ENCODE assay signal across 10 mouse cellular contexts in genomic region chrX:9243381-9243864, GRCm38 (mm10). TPM values are rescaled to one million over a fixed set of nuclear protein-coding genes. Genes with fewer than 3 reads are reported as not detected.
A peak's percentile ranks its signal among the peaks of the same experiment; 100 is the strongest.
DNase-seq lines count a peak whose midpoint lies in the region; ATAC-seq and TF ChIP-seq lines count a peak whose summit lies in the region.
"Had no signal": no experiment of that assay in that cellular context is flagged by ENCODE, and none has a peak within 500 bp of the region (broad histone marks: within the 10 kb centered on the region; RNA-seq: fewer than 3 reads in every experiment).

No protein-coding gene starts in this region.

- DNase-seq in adrenal gland, postnatal 10 days = peak; percentile 11
- DNase-seq in adrenal gland, adult 8-10 months = no peak
- peak; percentile 24 to 37 for DNase-seq in left cerebral cortex, postnatal 10 days (ENCODE audit: extremely low spot score in 1 of 2, low spot score in 2 of 2)
- DNase-seq in left cerebral cortex, adult 11 months (ENCODE audit: low spot score) = no peak
- DNase-seq in brain, embryonic 14.5 days (ENCODE audit: low read depth) = peak; percentile 70
- DNase-seq in gastrocnemius, postnatal 4 days (ENCODE audit: low spot score in 2 of 2) = no peak
- no peak for DNase-seq in left cerebral cortex, adult 2 months (ENCODE audit: extremely low spot score in 1 of 2, low spot score in 2 of 2)

- 51% methylated on average over 8 of the region's 8 CpGs for WGBS in liver, embryonic 12.5 days (ENCODE audit: insufficient replicate concordance)

- no peak for ATAC-seq in liver, embryonic 12.5 days
- ATAC-seq: intestine, embryonic 16.5 days had no signal

- H3K27ac ChIP-seq in liver, embryonic 12.5 days = peak overlapping the region; percentile 81
- H3K27ac ChIP-seq in left cerebral cortex, adult 2 months = no peak overlapping the region
- H3K27ac ChIP-seq: neural tube, embryonic 13.5 days had no signal

- H3K9me3 ChIP-seq in liver, embryonic 12.5 days (replicated peaks) = no peaks in the 10 kb centered on the region
- H3K9me3 ChIP-seq: neural tube, embryonic 13.5 days had no signal

- no peak overlapping the region for H3K4me3 ChIP-seq in liver, embryonic 12.5 days
- H3K4me3 ChIP-seq in left cerebral cortex, adult 2 months = no peak overlapping the region
- H3K4me3 ChIP-seq: neural tube, embryonic 13.5 days had no signal

- no peaks in the 10 kb centered on the region for H3K27me3 ChIP-seq in liver, embryonic 12.5 days (replicated peaks)
- H3K27me3 ChIP-seq: neural tube, embryonic 13.5 days had no signal

- peaks cover 48% of the 10 kb centered on the region for H3K4me1 ChIP-seq in liver, embryonic 12.5 days
- H3K4me1 ChIP-seq: neural tube, embryonic 13.5 days had no signal

- no peak for TF ChIP-seq CTCF in brain, embryonic 14.5 days (IDR thresholded peaks at IDR 0.05; ENCODE audit: borderline replicate concordance, extremely low read depth, insufficient read depth, insufficient read length)
- TF ChIP-seq CTCF in left cerebral cortex, adult 2 months (IDR thresholded peaks at IDR 0.05) = no peak

- intact Hi-C loops in left cerebral cortex, postnatal 10 days (cut with DNase I) = no loop called here
- intact Hi-C loops in left cerebral cortex, adult 2 months (cut with DNase I) = no loop called here

- no peak for TF ChIP-seq POLR2A in brain, embryonic 14.5 days (IDR thresholded peaks at IDR 0.05; ENCODE audit: borderline replicate concordance, extremely low read depth, insufficient read depth, insufficient read length, poor library complexity, severe bottlenecking)

- H3K36me3 ChIP-seq in liver, embryonic 12.5 days = no peaks in the 10 kb centered on the region
- H3K36me3 ChIP-seq: neural tube, embryonic 13.5 days had no signal

- H3K4me2 ChIP-seq in liver, embryonic 12.5 days = peak overlapping the region; percentile 61; the same call in 1 of the 2 replicates
- H3K4me2 ChIP-seq: neural tube, embryonic 13.5 days had no signal

- peak overlapping the region; percentile 17; the same call in 1 of the 2 replicates for H3K9ac ChIP-seq in liver, embryonic 12.5 days
- H3K9ac ChIP-seq: neural tube, embryonic 13.5 days had no signal

RNA-seq across cellular contexts. Expression of gene Gm14862, which starts 13.3 kb away (rescaled TPM):
- total RNA-seq in adrenal gland, postnatal 10 days (2021) = not detected
- not detected for total RNA-seq in adrenal gland, adult 8-10 months (2022)
- total RNA-seq in left cerebral cortex, postnatal 10 days (2021) = not detected
- not detected in 2 replicates for polyA plus RNA-seq in brain, embryonic 14.5 days (2012; rRNA removed)
- 2.8 and 3.0 TPM in 2 replicates for polyA plus RNA-seq in liver, embryonic 12.5 days (2016; fragmentation: Nextera tagmentation; extraction: Ambion mirVana)
- total RNA-seq in gastrocnemius, postnatal 4 days (2021) = not detected
- not detected for total RNA-seq in left cerebral cortex, adult 2 months (2021)
- polyA plus RNA-seq: intestine, embryonic 16.5 days; neural tube, embryonic 13.5 days had no signal

RNA-seq across cellular contexts. Expression of gene Xk, which starts 29.1 kb away (rescaled TPM):
- 1 to 10 TPM; 2.2 to 2.8 TPM for total RNA-seq in adrenal gland, postnatal 10 days (2021)
- total RNA-seq in adrenal gland, adult 8-10 months (2022) = 1 to 10 TPM; 2.5 to 2.7 (median 2.5) TPM
- total RNA-seq in left cerebral cortex, postnatal 10 days (2021) = 10 to 100 TPM; 12.7 to 13.6 TPM
- polyA plus RNA-seq in brain, embryonic 14.5 days (2012; rRNA removed) = 3.5 and 5.1 TPM in 2 replicates
- polyA plus RNA-seq in liver, embryonic 12.5 days (2016; fragmentation: Nextera tagmentation; extraction: Ambion mirVana) = 32.7 and 34.8 TPM in 2 replicates
- 1 to 10 TPM; 4.5 TPM for total RNA-seq in gastrocnemius, postnatal 4 days (2021)
- 10 to 100 TPM; 15.2 to 16.6 TPM for total RNA-seq in left cerebral cortex, adult 2 months (2021)

RNA-seq across cellular contexts. Expression of gene H2al1m, which starts 40.1 kb away (rescaled TPM):
- under 1 TPM in 1 of 2 experiments, not detected in 1; 0.82 TPM for total RNA-seq in adrenal gland, postnatal 10 days (2021)
- not detected for total RNA-seq in adrenal gland, adult 8-10 months (2022)
- not detected for total RNA-seq in left cerebral cortex, postnatal 10 days (2021)
- 0.43 and 0.46 TPM in 2 replicates for polyA plus RNA-seq in brain, embryonic 14.5 days (2012; rRNA removed)
- polyA plus RNA-seq in liver, embryonic 12.5 days (2016; fragmentation: Nextera tagmentation; extraction: Ambion mirVana) = 1.8 and 2.4 TPM in 2 replicates
- total RNA-seq in gastrocnemius, postnatal 4 days (2021) = not detected
- total RNA-seq in left cerebral cortex, adult 2 months (2021) = not detected
- polyA plus RNA-seq: intestine, embryonic 16.5 days; neural tube, embryonic 13.5 days had no signal

RNA-seq across cellular contexts. Expression of gene Lancl3, which starts 43.7 kb away (rescaled TPM):
- 1 to 10 TPM; 2.1 to 2.9 TPM for total RNA-seq in adrenal gland, postnatal 10 days (2021)
- 1 to 10 TPM; 2.3 to 4.9 (median 3.8) TPM for total RNA-seq in adrenal gland, adult 8-10 months (2022)
- 1 to 10 TPM; 6.3 to 8.0 TPM for total RNA-seq in left cerebral cortex, postnatal 10 days (2021)
- 1.9 and 2.8 TPM in 2 replicates for polyA plus RNA-seq in brain, embryonic 14.5 days (2012; rRNA removed)
- polyA plus RNA-seq in liver, embryonic 12.5 days (2016; fragmentation: Nextera tagmentation; extraction: Ambion mirVana) = 0.23 and 0.52 TPM in 2 replicates
- under 1 TPM; 0.34 to 0.60 TPM for total RNA-seq in gastrocnemius, postnatal 4 days (2021)
- 1 to 10 TPM; 6.8 to 7.8 TPM for total RNA-seq in left cerebral cortex, adult 2 months (2021)

Comparison
In these comparisons a context has a peak if more than half of its experiments do, and no peak if none do; other contexts are left out.
1. DNase-seq: peak in adrenal gland, postnatal 10 days (single experiment), left cerebral cortex, postnatal 10 days (2 of 2) and brain, embryonic 14.5 days (single experiment); none in adrenal gland, adult 8-10 months (single experiment), left cerebral cortex, adult 11 months (single experiment), gastrocnemius, postnatal 4 days (0 of 2) and left cerebral cortex, adult 2 months (0 of 2).